Mouse (Mus musculus) neural tube, embryonic 14.5 days (tissue): Measurements from ENCODE around the gene Vmn1r228. TPM values are rescaled to one million over a fixed set of nuclear protein-coding genes. Genes with fewer than 3 reads are reported as not detected.

ENCODE experiments used
- ATAC-seq: fragments of 200-750 bp; cut with Nextera tagmentation; 2 replicates; pipeline ENCODE4 v1.8.0; 2017; ENCODE audit warnings: low read depth, mild to moderate bottlenecking, moderate TSS enrichment, moderate library complexity
- H3K27ac ChIP-seq: fragments of 300-500 bp; sonication (generic); 2 replicates; pipeline ENCODE4 v1.5.1; 2014; ENCODE audit warnings: low read depth, mild to moderate bottlenecking, control low read depth, low read length, moderate library complexity, mixed read lengths
- H3K27me3 ChIP-seq: fragments of 300-500 bp; sonication (generic); 2 replicates; pipeline ENCODE4 v1.6.1; 2014; ENCODE audit warnings: low read length; ENCODE audit not compliant: control insufficient read depth, insufficient read depth
- H3K36me3 ChIP-seq: fragments of 300-500 bp; sonication (generic); 2 replicates; pipeline ENCODE4 v1.6.1; 2014; ENCODE audit warnings: low read length, mixed read lengths; ENCODE audit not compliant: control insufficient read depth, insufficient read depth
- H3K4me1 ChIP-seq: fragments of 300-500 bp; sonication (generic); 2 replicates; pipeline ENCODE4 v1.6.1; 2014; ENCODE audit warnings: low read length; ENCODE audit not compliant: control insufficient read depth, insufficient read depth
- H3K4me2 ChIP-seq: fragments of 300-500 bp; sonication (generic); 2 replicates; pipeline ENCODE4 v1.6.1; 2014; ENCODE audit warnings: mild to moderate bottlenecking, low read depth, low read length, control low read depth
- H3K4me3 ChIP-seq: fragments of 300-500 bp; sonication (generic); 2 replicates; pipeline ENCODE4 v1.5.1; 2014; ENCODE audit warnings: low read depth, low read length, control low read depth, mixed read lengths
- H3K9ac ChIP-seq: fragments of 300-500 bp; sonication (generic); replicated peaks from 2 replicates; pipeline ENCODE4 v1.6.1; 2014; ENCODE audit warnings: low read depth, mild to moderate bottlenecking, control low read depth, low read length, mixed read lengths
- H3K9me3 ChIP-seq: fragments of 300-500 bp; sonication (generic); 2 replicates; pipeline ENCODE4 v1.6.1; 2016; ENCODE audit warnings: low read length; ENCODE audit not compliant: control insufficient read depth
- WGBS: fragments of 180-500 bp; shearing (Covaris S2); extraction: QIAGEN DNeasy Blood & Tissue Kit; methylation state at CpG from one replicate; pipeline ENCODE4 v1.1.7; 2014; 5-methylcytosine and 5-hydroxymethylcytosine counted together
- polyA plus RNA-seq: library from polyadenylated mRNA; unstranded; fragments of >200 nt; fragmentation: Nextera tagmentation; extraction: Ambion mirVana; gene quantifications from 2 replicates; pipeline ENCODE4 v1.2.1, GENCODE M21; 2014

Vmn1r228 gene
- not detected in 2 replicates for polyA plus RNA-seq

GRCm38 (mm10) chr17:20786057-20786456 is at the start of gene Vmn1r228:
Vmn1r228 (minus strand) TSS chr17:20786157.
- Histone ChIP-seq H3K4me3 (no peak within 1 kb of the TSS), H3K27ac (no peak within 1 kb of the TSS), H3K4me1 (no peaks in the 10 kb centered on the region), H3K9me3 (no peaks in the 10 kb centered on the region; the same call in 1 of the 2 replicates), H3K36me3 (no peaks in the 10 kb centered on the region), H3K9ac (no peak within 1 kb of the TSS), H3K27me3 (no peaks in the 10 kb centered on the region), H3K4me2 (no peak within 1 kb of the TSS)
- no peak for ATAC-seq

- no peak for ATAC-seq
- no peak within 1 kb of the TSS for H3K27ac ChIP-seq
- 69% methylated on average over 1 of the region's 1 CpGs for WGBS
- H3K27me3 ChIP-seq = no peaks in the 10 kb centered on the region
- H3K36me3 ChIP-seq = no peaks in the 10 kb centered on the region
- H3K9ac ChIP-seq = no peak within 1 kb of the TSS
- no peaks in the 10 kb centered on the region for H3K4me1 ChIP-seq
- no peak within 1 kb of the TSS for H3K4me3 ChIP-seq
- H3K9me3 ChIP-seq = no peaks in the 10 kb centered on the region; the same call in 1 of the 2 replicates
- H3K4me2 ChIP-seq = no peak within 1 kb of the TSS
Measured at GRCm38 (mm10) chr17:20811255-20811654, 25.3 kb upstream of the Vmn1r228 start, which contains the start of gene Vmn1r229. Vmn1r229 (plus strand) TSS chr17:20811555.

GRCm38 (mm10) chr17:20729543-20729942 is 56.4 kb downstream of the Vmn1r228 start, which contains the start of gene Vmn1r227:
Vmn1r227 (plus strand) TSS chr17:20729843.
- ATAC-seq = no peak
- WGBS = 47% methylated on average over 1 of the region's 1 CpGs
- Histone ChIP-seq H3K27me3 (no peaks in the 10 kb centered on the region), H3K4me3 (no peak within 1 kb of the TSS), H3K4me1 (no peaks in the 10 kb centered on the region), H3K4me2 (no peak within 1 kb of the TSS), H3K36me3 (no peaks in the 10 kb centered on the region), H3K9ac (no peak within 1 kb of the TSS), H3K27ac (no peak within 1 kb of the TSS), H3K9me3 (no peaks in the 10 kb centered on the region; the same call in 1 of the 2 replicates)

Other genes starting within 250 kb of the Vmn1r228 start
- not detected in 2 replicates for gene Vmn2r109, start 221.4 kb downstream of the Vmn1r228 start, polyA plus RNA-seq
- 0.03 and 0.05 TPM in 2 replicates for gene Vmn2r110, start 189.7 kb downstream of the Vmn1r228 start, polyA plus RNA-seq
- gene Fpr-rs3, start 161.3 kb downstream of the Vmn1r228 start, polyA plus RNA-seq = not detected in 2 replicates
- not detected in 2 replicates for gene Vmn1r226, start 103.3 kb downstream of the Vmn1r228 start, polyA plus RNA-seq
- not detected in 2 replicates for gene Vmn1r227, start 56.3 kb downstream of the Vmn1r228 start, polyA plus RNA-seq
- not detected in 2 replicates for gene Vmn1r229, start 25.4 kb upstream of the Vmn1r228 start, polyA plus RNA-seq
- not detected in 2 replicates for gene Vmn1r230, start 54.3 kb upstream of the Vmn1r228 start, polyA plus RNA-seq
- not detected in 2 replicates for gene Vmn1r231, start 118.9 kb upstream of the Vmn1r228 start, polyA plus RNA-seq
- not detected in 2 replicates for gene Vmn1r232, start 133.6 kb upstream of the Vmn1r228 start, polyA plus RNA-seq
- 808 and 850 TPM in 2 replicates for gene Ppp2r1a, start 159.2 kb upstream of the Vmn1r228 start, polyA plus RNA-seq
- gene Vmn1r233, start 210.3 kb upstream of the Vmn1r228 start, polyA plus RNA-seq = not detected in 2 replicates
- 21.5 and 22.2 TPM in 2 replicates for gene Zfp160, start 222.7 kb upstream of the Vmn1r228 start, polyA plus RNA-seq